Mouse (Mus musculus): Measurements from ENCODE around the gene 4930518I15Rik. TPM values are rescaled to one million over a fixed set of nuclear protein-coding genes. Genes with fewer than 3 reads are reported as not detected.

4930518I15Rik gene
- polyA plus RNA-seq, 1 experiment from 2014 or later: 8.6 TPM

DNA sequence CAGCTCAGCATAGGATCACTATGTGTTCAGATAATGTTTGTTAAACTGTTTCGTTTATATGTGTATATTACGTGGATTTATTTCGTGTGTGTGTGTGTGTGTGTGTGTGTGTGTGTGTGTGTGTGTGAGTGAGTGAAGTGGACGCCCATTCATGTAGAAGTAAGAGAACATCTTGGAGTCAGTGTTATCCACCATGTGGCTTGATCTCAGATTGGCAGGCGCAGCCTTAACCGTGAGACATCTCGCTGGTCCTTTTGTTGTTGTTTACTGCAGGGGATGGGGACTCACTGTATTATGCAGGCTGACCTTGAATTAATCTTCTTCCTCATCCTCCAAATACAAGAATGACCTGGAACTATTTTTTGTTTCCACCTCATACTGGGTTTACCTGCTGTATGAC lies 11.8 kb upstream of the 4930518I15Rik start:
- DNase-seq (ENCODE audit: low spot score) (no peak), ATAC-seq (ENCODE audit: low FRiP score) (no peak)

GRCm38 (mm10) chr2:156868994-156869393 lies 11.2 kb upstream of the 4930518I15Rik start:
- peaks cover 2% of the 10 kb centered on the region; the same call in 1 of the 2 replicates for H3K4me1 ChIP-seq (replicated peaks; ENCODE audit: control insufficient read depth, insufficient read depth, low read length)
- H3K36me3 ChIP-seq (ENCODE audit: control insufficient read depth, insufficient read depth, low read length): peaks cover 2% of the 10 kb centered on the region; the same call in 1 of the 2 replicates

More for the DNA sequence above, 11.8 kb upstream of the 4930518I15Rik start:
- 92% methylated on average over 7 of the region's 7 CpGs for WGBS
- H3K27ac ChIP-seq (ENCODE audit: low read depth, low read length): no peak overlapping the region
- no peak overlapping the region for H3K9ac ChIP-seq (ENCODE audit: low read depth, low read length)
- no peak overlapping the region for H3K4me3 ChIP-seq (ENCODE audit: low read depth, low read length)
- H3K36me3 ChIP-seq (ENCODE audit: control insufficient read depth, insufficient read depth, low read length): peaks cover 5% of the 10 kb centered on the region; the same call in 1 of the 2 replicates
- H3K27me3 ChIP-seq (ENCODE audit: control insufficient read depth, insufficient read depth, low read length): no peaks in the 10 kb centered on the region
- no peaks in the 10 kb centered on the region; the same call in 1 of the 2 replicates for H3K4me1 ChIP-seq (replicated peaks; ENCODE audit: control insufficient read depth, insufficient read depth, low read length)
- no peaks in the 10 kb centered on the region for H3K9me3 ChIP-seq (ENCODE audit: control insufficient read depth, low read length)
- no peak overlapping the region for H3K4me2 ChIP-seq (replicated peaks; ENCODE audit: low read depth, low read length)

DNA sequence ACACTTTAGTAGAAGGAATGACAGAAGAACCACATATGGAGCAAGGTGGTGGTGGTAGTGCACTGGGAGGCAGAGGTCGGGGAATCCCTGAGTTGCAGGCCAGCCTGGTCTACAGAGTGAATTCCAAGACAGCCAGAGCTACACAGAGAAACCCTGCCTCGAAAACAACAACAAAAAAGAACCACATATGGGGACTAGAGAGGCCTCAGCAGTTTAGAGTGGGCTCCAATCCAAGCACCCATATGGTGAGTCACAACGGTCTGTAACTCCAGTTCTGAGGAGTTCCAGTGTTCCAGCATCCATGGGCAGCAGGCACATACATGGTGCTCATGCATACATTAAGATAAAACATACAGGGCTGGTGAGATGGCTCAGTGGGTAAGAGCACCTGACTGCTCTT lies 6.7 kb upstream of the 4930518I15Rik start:
- DNase-seq (ENCODE audit: low spot score): no peak
- WGBS: 86% methylated on average over 3 of the region's 3 CpGs
- H3K4me1 ChIP-seq (replicated peaks; ENCODE audit: control insufficient read depth, insufficient read depth, low read length): peaks cover 4% of the 10 kb centered on the region; the same call in 1 of the 2 replicates
- no peaks in the 10 kb centered on the region for H3K9me3 ChIP-seq (ENCODE audit: control insufficient read depth, low read length)
- no peak overlapping the region for H3K27ac ChIP-seq (ENCODE audit: low read depth, low read length)
- ATAC-seq (ENCODE audit: low FRiP score): no peak
- H3K36me3 ChIP-seq (ENCODE audit: control insufficient read depth, insufficient read depth, low read length): no peaks in the 10 kb centered on the region
- no peaks in the 10 kb centered on the region for H3K27me3 ChIP-seq (ENCODE audit: control insufficient read depth, insufficient read depth, low read length)
- no peak overlapping the region for H3K9ac ChIP-seq (ENCODE audit: low read depth, low read length)
- no peak overlapping the region for H3K4me2 ChIP-seq (replicated peaks; ENCODE audit: low read depth, low read length)
- peak overlapping the region; percentile 97; the same call in 1 of the 2 replicates for H3K4me3 ChIP-seq (ENCODE audit: low read depth, low read length)

More at GRCm38 (mm10) chr2:156868994-156869393, 11.2 kb upstream of the 4930518I15Rik start:
- H3K9me3 ChIP-seq (ENCODE audit: control insufficient read depth, low read length): no peaks in the 10 kb centered on the region
- no peaks in the 10 kb centered on the region for H3K27me3 ChIP-seq (ENCODE audit: control insufficient read depth, insufficient read depth, low read length)
- DNase-seq (ENCODE audit: low spot score) (no peak), ATAC-seq (ENCODE audit: low FRiP score) (no peak)
- no peak overlapping the region for H3K4me3 ChIP-seq (ENCODE audit: low read depth, low read length)
- H3K27ac ChIP-seq (ENCODE audit: low read depth, low read length): no peak overlapping the region
- H3K9ac ChIP-seq (ENCODE audit: low read depth, low read length): no peak overlapping the region
- 87% methylated on average over 8 of the region's 8 CpGs for WGBS
- no peak overlapping the region for H3K4me2 ChIP-seq (replicated peaks; ENCODE audit: low read depth, low read length)

GRCm38 (mm10) chr2:156863487-156864160 lies 5.9 kb upstream of the 4930518I15Rik start:
- H3K9me3 ChIP-seq (ENCODE audit: control insufficient read depth, low read length): no peaks in the 10 kb centered on the region
- DNase-seq (ENCODE audit: low spot score) (no peak), ATAC-seq (ENCODE audit: low FRiP score) (no peak; the same call in 1 of the 2 replicates)
- H3K27me3 ChIP-seq (ENCODE audit: control insufficient read depth, insufficient read depth, low read length): no peaks in the 10 kb centered on the region
- peaks cover 4% of the 10 kb centered on the region; the same call in 1 of the 2 replicates for H3K4me1 ChIP-seq (replicated peaks; ENCODE audit: control insufficient read depth, insufficient read depth, low read length)
- peak overlapping the region; percentile 77 for H3K27ac ChIP-seq (ENCODE audit: low read depth, low read length)
- peak overlapping the region; percentile 97 for H3K4me3 ChIP-seq (ENCODE audit: low read depth, low read length)
- peak overlapping the region; percentile 96 for H3K9ac ChIP-seq (ENCODE audit: low read depth, low read length)
- H3K4me2 ChIP-seq (replicated peaks; ENCODE audit: low read depth, low read length): peak overlapping the region; percentile 85
- WGBS: 5% methylated on average over 28 of the region's 28 CpGs
- no peaks in the 10 kb centered on the region for H3K36me3 ChIP-seq (ENCODE audit: control insufficient read depth, insufficient read depth, low read length)

DNA sequence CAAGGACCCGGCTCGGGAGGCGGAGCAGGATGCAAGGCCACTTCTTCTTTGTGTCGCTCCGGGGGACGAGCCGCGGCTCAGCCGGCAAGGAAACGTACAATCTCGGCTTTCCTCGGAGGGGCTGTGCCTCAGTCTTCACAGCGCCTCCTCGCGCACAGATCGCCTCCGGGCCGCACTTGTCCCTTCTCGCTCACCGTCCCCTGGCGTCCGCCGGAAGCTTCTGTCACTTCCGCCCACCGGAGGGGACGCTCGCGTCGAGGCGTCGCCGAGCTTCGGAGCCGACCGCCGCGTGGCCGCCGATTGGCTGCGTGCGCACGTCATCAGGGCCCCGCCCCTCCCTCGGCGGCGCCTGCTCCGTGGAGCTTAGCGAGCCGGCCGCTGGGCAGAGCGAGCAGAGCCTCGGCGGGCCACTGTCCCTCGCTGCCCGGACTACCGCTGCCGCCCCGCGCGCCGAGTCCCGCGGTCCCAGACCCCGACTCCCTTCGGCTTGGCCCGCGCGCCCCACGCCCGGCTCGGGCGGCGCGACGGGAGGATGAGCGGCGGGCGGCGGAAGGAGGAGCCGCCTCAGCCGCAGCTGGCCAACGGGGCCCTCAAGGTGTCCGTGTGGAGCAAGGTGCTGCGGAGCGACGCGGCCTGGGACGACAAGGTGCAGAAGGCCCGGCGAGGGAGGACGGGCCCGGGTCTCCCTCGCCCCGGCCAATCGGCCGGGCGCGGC lies 5.2 kb upstream of the 4930518I15Rik start, which contains the start of gene Rab5if:
Gene Rab5if (plus strand): TSS at position 357 of the 715 bp plus-strand sequence.
- DNase-seq (ENCODE audit: low spot score) (peak; percentile 99), ATAC-seq (ENCODE audit: low FRiP score) (peak; percentile 96)
- H3K36me3 ChIP-seq (ENCODE audit: control insufficient read depth, insufficient read depth, low read length): no peaks in the 10 kb centered on the region
- peak within 1 kb of the TSS; percentile 85 for H3K4me2 ChIP-seq (replicated peaks; ENCODE audit: low read depth, low read length)
- H3K27ac ChIP-seq (ENCODE audit: low read depth, low read length): peak within 1 kb of the TSS; percentile 93
- peak within 1 kb of the TSS; percentile 97 for H3K4me3 ChIP-seq (ENCODE audit: low read depth, low read length)
- no peaks in the 10 kb centered on the region for H3K27me3 ChIP-seq (ENCODE audit: control insufficient read depth, insufficient read depth, low read length)
- peaks cover 4% of the 10 kb centered on the region; the same call in 1 of the 2 replicates for H3K4me1 ChIP-seq (replicated peaks; ENCODE audit: control insufficient read depth, insufficient read depth, low read length)
- peak within 1 kb of the TSS; percentile 96 for H3K9ac ChIP-seq (ENCODE audit: low read depth, low read length)
- no peaks in the 10 kb centered on the region for H3K9me3 ChIP-seq (ENCODE audit: control insufficient read depth, low read length)
- under 1% methylated on average over 71 of the region's 98 CpGs for WGBS

DNA sequence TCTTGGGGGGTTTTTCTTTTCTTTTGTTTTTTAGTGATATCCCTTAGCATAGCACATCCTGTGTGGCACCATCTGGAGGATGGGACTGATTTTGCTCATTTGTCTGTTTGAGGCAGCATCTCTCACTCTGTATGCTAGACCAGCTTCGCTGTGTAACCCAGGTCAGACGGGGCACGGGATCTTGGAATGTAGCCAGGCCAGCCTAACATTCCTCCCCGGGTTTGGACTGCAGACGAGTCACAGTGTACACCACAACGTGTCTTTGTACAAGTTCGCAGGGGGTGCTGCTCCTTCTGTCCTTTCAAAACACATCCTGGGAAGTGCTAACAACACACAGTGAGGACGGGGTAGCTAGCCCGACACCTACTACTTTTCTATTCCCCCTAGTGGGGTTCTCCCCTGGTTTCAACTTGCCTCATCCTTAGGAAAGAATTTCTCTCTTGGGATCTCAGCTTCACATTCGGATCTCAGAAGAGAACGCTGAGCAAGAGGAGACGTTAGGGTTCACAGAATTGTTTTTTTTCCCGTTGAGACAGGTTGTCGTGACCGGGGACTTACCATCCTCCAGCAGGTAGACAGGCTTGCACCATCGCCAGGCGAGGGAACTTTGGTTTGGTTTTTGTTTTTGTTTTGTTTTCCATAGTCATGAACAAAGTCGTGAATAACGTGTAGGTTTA lies 4.4 kb upstream of the 4930518I15Rik start:
- WGBS: under 1% methylated on average over 19 of the region's 19 CpGs
- peak; percentile 69 for DNase-seq (ENCODE audit: low spot score)

GRCm38 (mm10) chr2:156858671-156859070 lies 925 bp upstream of the 4930518I15Rik start:
- H3K9me3 ChIP-seq (ENCODE audit: control insufficient read depth, low read length): no peaks in the 10 kb centered on the region
- DNase-seq (ENCODE audit: low spot score): no peak
- no peak overlapping the region for H3K4me2 ChIP-seq (replicated peaks; ENCODE audit: low read depth, low read length)
- H3K4me3 ChIP-seq (ENCODE audit: low read depth, low read length): no peak overlapping the region
- no peak for ATAC-seq (ENCODE audit: low FRiP score)
- no peaks in the 10 kb centered on the region for H3K27me3 ChIP-seq (ENCODE audit: control insufficient read depth, insufficient read depth, low read length)
- H3K36me3 ChIP-seq (ENCODE audit: control insufficient read depth, insufficient read depth, low read length): 0 out of 2 replicates have a peak, but pooled peaks cover 2% of the 10 kb centered on the region
- H3K4me1 ChIP-seq (replicated peaks; ENCODE audit: control insufficient read depth, insufficient read depth, low read length): no peaks in the 10 kb centered on the region
- no peak overlapping the region for H3K27ac ChIP-seq (ENCODE audit: low read depth, low read length)
- WGBS: 85% methylated on average over 7 of the region's 7 CpGs
- no peak overlapping the region for H3K9ac ChIP-seq (ENCODE audit: low read depth, low read length)

More for the DNA sequence above, 4.4 kb upstream of the 4930518I15Rik start:
- Histone ChIP-seq H3K9me3 (ENCODE audit: control insufficient read depth, low read length) (no peaks in the 10 kb centered on the region), H3K4me3 (ENCODE audit: low read depth, low read length) (peak overlapping the region; percentile 97), H3K4me1 (replicated peaks; ENCODE audit: control insufficient read depth, insufficient read depth, low read length) (peaks cover 4% of the 10 kb centered on the region; the same call in 1 of the 2 replicates), H3K9ac (ENCODE audit: low read depth, low read length) (peak overlapping the region; percentile 92), H3K4me2 (replicated peaks; ENCODE audit: low read depth, low read length) (peak overlapping the region; percentile 79), H3K36me3 (ENCODE audit: control insufficient read depth, insufficient read depth, low read length) (no peaks in the 10 kb centered on the region), H3K27me3 (ENCODE audit: control insufficient read depth, insufficient read depth, low read length) (no peaks in the 10 kb centered on the region), H3K27ac (ENCODE audit: low read depth, low read length) (peak overlapping the region; percentile 93)
- peak; percentile 15; the same call in 1 of the 2 replicates for ATAC-seq (ENCODE audit: low FRiP score)

- Histone ChIP-seq H3K9ac (ENCODE audit: low read depth, low read length) (no peak overlapping the region), H3K9me3 (ENCODE audit: control insufficient read depth, low read length) (no peaks in the 10 kb centered on the region), H3K27me3 (ENCODE audit: control insufficient read depth, insufficient read depth, low read length) (no peaks in the 10 kb centered on the region), H3K36me3 (ENCODE audit: control insufficient read depth, insufficient read depth, low read length) (0 out of 2 replicates have a peak, but pooled peaks cover 2% of the 10 kb centered on the region), H3K4me3 (ENCODE audit: low read depth, low read length) (no peak overlapping the region), H3K4me1 (replicated peaks; ENCODE audit: control insufficient read depth, insufficient read depth, low read length) (no peaks in the 10 kb centered on the region), H3K27ac (ENCODE audit: low read depth, low read length) (no peak overlapping the region), H3K4me2 (replicated peaks; ENCODE audit: low read depth, low read length) (no peak overlapping the region)
- 85% methylated on average over 3 of the region's 3 CpGs for WGBS
- ATAC-seq (ENCODE audit: low FRiP score): no peak
- DNase-seq (ENCODE audit: low spot score): no peak
These were observed 358 bp downstream of the 4930518I15Rik start for GRCm38 (mm10) chr2:156857385-156857791.
